Mouse (Mus musculus) thymus, adult 2 months (tissue): ENCODE measurements around the gene Tedc1. TPM values are rescaled to one million over a fixed set of nuclear protein-coding genes. Genes with fewer than 3 reads are reported as not detected.
A peak's percentile ranks its signal among the peaks of the same experiment; 100 is the strongest.

ENCODE experiments used
- DNase-seq: peaks from one replicate; pipeline ENCODE4 v3.0.0; 2021
- H3K27ac ChIP-seq: fragments of 200-500 bp; 2 replicates; pipeline ENCODE4 v1.5.1; 2012; ENCODE audit warnings: low read length, control low read depth; ENCODE audit not compliant: control insufficient read depth, insufficient read depth
- H3K27me3 ChIP-seq: fragments of 200-500 bp; 2 replicates; pipeline ENCODE4 v1.6.1; 2012; ENCODE audit warnings: mild to moderate bottlenecking, low read length, moderate library complexity, mixed read lengths; ENCODE audit not compliant: control insufficient read depth, insufficient read depth
- H3K36me3 ChIP-seq: fragments of 200-500 bp; 2 replicates; pipeline ENCODE4 v1.6.1; 2012; ENCODE audit warnings: mild to moderate bottlenecking, low read length, moderate library complexity; ENCODE audit not compliant: control insufficient read depth, insufficient read depth
- H3K4me1 ChIP-seq: fragments of 200-500 bp; replicated peaks from 2 replicates; pipeline ENCODE4 v1.6.1; 2012; ENCODE audit warnings: low read length; ENCODE audit not compliant: control insufficient read depth, insufficient read depth
- H3K4me3 ChIP-seq: fragments of 200-500 bp; 2 replicates; pipeline ENCODE4 v1.5.1; 2012; ENCODE audit warnings: mild to moderate bottlenecking, low read length, control low read depth, moderate library complexity; ENCODE audit not compliant: control insufficient read depth, insufficient read depth
- CTCF ChIP-seq: fragments of 200-500 bp; IDR thresholded peaks from 2 replicates; pipeline ENCODE4 v1.5.1; 2012; ENCODE audit warnings: mild to moderate bottlenecking, control low read depth, low read length, moderate library complexity, borderline replicate concordance; ENCODE audit not compliant: control insufficient read depth, poor library complexity, insufficient read depth; ENCODE audit errors: extremely low read depth
- POLR2A ChIP-seq: fragments of 200-500 bp; IDR thresholded peaks from 2 replicates; pipeline ENCODE4 v1.6.1; 2012; ENCODE audit warnings: mild to moderate bottlenecking, low read length, control low read depth, moderate library complexity; ENCODE audit not compliant: control insufficient read depth, poor library complexity, insufficient read depth; ENCODE audit errors: extremely low read depth
- WGBS: fragments of 180-500 bp; shearing (Covaris S2); methylation state at CpG from one replicate; pipeline ENCODE4 v1.1.7; 2018; 5-methylcytosine and 5-hydroxymethylcytosine counted together
- polyA plus RNA-seq: library from polyadenylated mRNA; depleted of rRNA; stranded (reverse); fragments of >200 nt; gene quantifications from 2 replicates; pipeline ENCODE4 v1.2.3, GENCODE M21; 2012

Tedc1 gene
- polyA plus RNA-seq, 1 experiment, result 96.2 TPM

DNA sequence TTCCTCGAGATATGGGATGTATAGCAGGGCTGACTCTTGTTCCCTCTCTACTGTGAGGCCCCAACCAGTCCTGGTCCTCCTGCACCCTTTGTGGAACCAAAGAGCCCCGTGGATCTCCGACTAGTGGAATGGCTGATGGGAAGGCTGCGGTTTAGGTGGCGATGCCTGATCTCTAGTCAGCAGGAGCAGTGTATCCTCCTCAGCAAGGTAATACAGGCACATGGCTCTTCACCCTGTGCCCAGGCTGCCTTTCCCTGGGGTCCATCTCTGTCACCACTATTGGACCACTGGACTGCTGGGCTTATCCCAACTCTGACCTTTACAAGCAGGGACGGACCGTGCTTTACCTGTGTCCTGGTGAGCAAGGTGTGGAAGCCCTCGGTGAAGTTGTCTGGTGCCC is 1.3 kb downstream of the Tedc1 start:
- no peak for TF ChIP-seq POLR2A
- no peak for DNase-seq
- no peak overlapping the region for H3K27ac ChIP-seq
- H3K27me3 ChIP-seq, result no peaks in the 10 kb centered on the region
- WGBS, result 76% methylated on average over 8 of the region's 8 CpGs
- 0 out of 2 replicates have a peak overlapping the region, but pooled peaks have one; percentile 85 for H3K4me3 ChIP-seq
- H3K4me1 ChIP-seq, result peaks cover 40% of the 10 kb centered on the region
- peaks cover 5% of the 10 kb centered on the region; the same call in 1 of the 2 replicates for H3K36me3 ChIP-seq

DNA sequence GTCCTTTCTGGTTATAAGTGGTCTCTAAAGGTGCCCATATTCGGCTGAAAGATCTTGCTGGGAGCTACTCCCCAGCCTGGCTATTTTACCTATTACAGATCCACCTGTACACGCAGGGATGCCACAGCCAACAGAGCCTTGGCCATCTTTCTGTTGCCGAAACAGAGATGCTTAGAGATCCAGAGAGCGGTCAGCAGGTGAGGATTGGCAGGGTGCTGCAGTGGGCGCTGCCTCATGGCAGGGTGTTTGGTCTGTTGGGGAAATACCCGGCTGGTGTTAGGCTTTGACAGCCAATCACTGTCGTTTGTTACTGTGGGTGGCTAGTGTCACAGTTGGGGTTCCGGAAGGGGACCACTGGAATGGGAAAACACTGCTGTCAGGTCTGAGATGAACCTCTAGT is 1.8 kb downstream of the Tedc1 start:
- no peak for DNase-seq
- no peak overlapping the region for H3K4me3 ChIP-seq
- peaks cover 6% of the 10 kb centered on the region for H3K36me3 ChIP-seq
- WGBS, result 84% methylated on average over 8 of the region's 8 CpGs
- H3K4me1 ChIP-seq, result peaks cover 39% of the 10 kb centered on the region
- no peaks in the 10 kb centered on the region for H3K27me3 ChIP-seq
- no peak for TF ChIP-seq CTCF
- TF ChIP-seq POLR2A, result no peak
- no peak overlapping the region for H3K27ac ChIP-seq

GRCm38 (mm10) chr12:113163561-113164006 is 7.4 kb downstream of the Tedc1 start:
- WGBS, result 43% methylated on average over 11 of the region's 11 CpGs
- Histone ChIP-seq H3K36me3 (peaks cover 17% of the 10 kb centered on the region), H3K4me1 (peaks cover 46% of the 10 kb centered on the region), H3K27ac (peak overlapping the region; percentile 23; the same call in 1 of the 2 replicates), H3K27me3 (no peaks in the 10 kb centered on the region), H3K4me3 (no peak overlapping the region)
- TF ChIP-seq POLR2A (no peak), CTCF (no peak)
- DNase-seq, result no peak

GRCm38 (mm10) chr12:113168031-113168536 is 11.9 kb downstream of the Tedc1 start:
- WGBS, result 9% methylated on average over 9 of the region's 9 CpGs
- Histone ChIP-seq H3K36me3 (peaks cover 10% of the 10 kb centered on the region), H3K27ac (peak overlapping the region; percentile 7), H3K4me3 (no peak overlapping the region), H3K4me1 (peaks cover 40% of the 10 kb centered on the region), H3K27me3 (no peaks in the 10 kb centered on the region)
- TF ChIP-seq POLR2A (no peak), CTCF (no peak)
- peak; percentile 54 for DNase-seq

DNA sequence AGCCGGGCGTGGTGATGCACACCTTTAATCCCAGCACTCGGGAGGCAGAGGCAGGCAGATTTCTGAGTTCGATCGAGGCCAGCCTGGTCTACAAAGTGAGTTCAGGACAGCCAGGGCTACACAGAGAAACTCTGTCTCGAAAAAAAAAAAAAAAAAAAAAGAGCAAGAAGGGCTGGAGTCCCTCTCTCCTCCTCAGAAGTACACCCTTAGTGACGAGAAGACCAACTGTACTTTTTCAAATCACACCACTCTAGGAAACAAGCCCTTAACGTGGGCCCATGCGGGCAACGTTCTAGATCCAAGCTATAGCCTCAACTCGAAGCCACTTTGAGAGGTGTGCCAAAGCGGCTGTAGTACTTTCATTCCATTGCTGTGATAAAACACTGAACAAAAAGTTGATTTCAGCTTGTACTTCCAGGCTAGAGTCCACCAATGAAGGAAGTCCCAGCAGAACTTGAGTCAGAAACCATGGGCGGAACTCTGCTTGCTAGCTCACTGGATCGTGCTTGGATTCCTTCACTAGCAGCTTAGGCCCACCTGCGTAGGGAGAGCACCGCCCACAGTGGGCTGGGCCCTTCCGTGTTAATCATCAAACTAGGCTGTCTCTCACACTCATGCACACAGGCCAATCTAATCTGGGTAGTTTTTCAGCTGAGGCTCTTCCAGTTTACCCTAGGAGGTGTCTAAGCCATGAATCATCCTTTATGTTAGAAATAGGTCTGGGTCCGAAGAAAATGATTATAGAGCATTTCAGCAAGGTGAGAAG is 20.9 kb downstream of the Tedc1 start:
- no peak for DNase-seq
- Histone ChIP-seq H3K4me1 (no peaks in the 10 kb centered on the region), H3K36me3 (no peaks in the 10 kb centered on the region), H3K27ac (no peak overlapping the region), H3K4me3 (no peak overlapping the region), H3K27me3 (no peaks in the 10 kb centered on the region)
- TF ChIP-seq CTCF (no peak), POLR2A (no peak)
- 94% methylated on average over 18 of the region's 18 CpGs for WGBS

- TF ChIP-seq POLR2A (no peak), CTCF (no peak)
- 89% methylated on average over 4 of the region's 4 CpGs for WGBS
- Histone ChIP-seq H3K36me3 (no peaks in the 10 kb centered on the region), H3K27me3 (no peaks in the 10 kb centered on the region), H3K4me3 (no peak overlapping the region), H3K4me1 (peaks cover 15% of the 10 kb centered on the region), H3K27ac (no peak overlapping the region)
- no peak for DNase-seq
Observed at GRCm38 (mm10) chr12:113181020-113181419, 24.8 kb downstream of the Tedc1 start.
